Mouse (Mus musculus): ENCODE measurements around the gene Top3a. TPM values are rescaled to one million over a fixed set of nuclear protein-coding genes. Genes with fewer than 3 reads are reported as not detected.

The Top3a gene
- polyA plus RNA-seq, 1 experiment from 2014 or later, result 6.7 TPM

- Histone ChIP-seq H3K4me2 (peak within 1 kb of the TSS; percentile 92), H3K4me3 (replicated peaks) (peak within 1 kb of the TSS; percentile 87), H3K4me1 (replicated peaks) (peaks cover 43% of the 10 kb centered on the region), H3K27ac (peak within 1 kb of the TSS; percentile 89), H3K36me3 (peaks cover 5% of the 10 kb centered on the region; the same call in 1 of the 2 replicates), H3K9me3 (replicated peaks) (no peaks in the 10 kb centered on the region), H3K9ac (peak within 1 kb of the TSS; percentile 91), H3K27me3 (no peaks in the 10 kb centered on the region)
- ATAC-seq (ENCODE audit: low read depth) (peak; percentile 92), DNase-seq (peak; percentile 79)
- under 1% methylated on average over 67 of the region's 73 CpGs for WGBS (ENCODE audit: insufficient replicate concordance)
These were observed 77.6 kb downstream of the Top3a start, which contains the start of gene Llgl1 for GRCm38 (mm10) chr11:60699524-60700075. Llgl1 (plus strand) TSS chr11:60699723.

GRCm38 (mm10) chr11:60698806-60699523 is 78.2 kb downstream of the Top3a start:
- Histone ChIP-seq H3K4me2 (peak overlapping the region; percentile 92), H3K9me3 (replicated peaks) (no peaks in the 10 kb centered on the region), H3K27me3 (no peaks in the 10 kb centered on the region), H3K36me3 (no peaks in the 10 kb centered on the region), H3K4me1 (replicated peaks) (peaks cover 43% of the 10 kb centered on the region), H3K27ac (peak overlapping the region; percentile 66), H3K9ac (peak overlapping the region; percentile 91), H3K4me3 (replicated peaks) (peak overlapping the region; percentile 87)
- DNase-seq, result no peak
- 4% methylated on average over 22 of the region's 22 CpGs for WGBS (ENCODE audit: insufficient replicate concordance)
- peak; percentile 16 for ATAC-seq (ENCODE audit: low read depth)

DNA sequence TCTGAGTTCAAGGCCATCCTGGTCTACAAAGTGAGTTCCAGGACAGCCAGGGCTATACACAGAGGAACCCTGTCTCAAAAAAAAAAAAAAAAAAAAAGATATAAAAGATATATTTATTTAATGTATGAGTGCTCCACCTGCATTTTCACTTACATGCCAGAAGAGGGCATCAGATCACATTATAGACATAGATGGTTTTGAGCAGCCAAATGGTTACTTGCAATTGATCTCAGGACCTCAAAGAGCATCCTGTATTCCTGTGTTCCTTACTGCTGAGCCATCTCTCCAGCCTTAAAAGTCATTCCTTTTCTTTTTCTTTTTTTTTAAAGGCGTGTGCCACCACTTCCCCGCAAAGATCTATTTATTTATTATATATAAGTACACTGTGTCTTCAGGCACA is 79.6 kb downstream of the Top3a start:
- Histone ChIP-seq H3K4me2 (no peak overlapping the region), H3K9ac (no peak overlapping the region), H3K4me3 (replicated peaks) (no peak overlapping the region), H3K4me1 (replicated peaks) (peaks cover 33% of the 10 kb centered on the region), H3K36me3 (no peaks in the 10 kb centered on the region), H3K27me3 (no peaks in the 10 kb centered on the region), H3K9me3 (replicated peaks) (no peaks in the 10 kb centered on the region), H3K27ac (no peak overlapping the region)
- no peak for ATAC-seq (ENCODE audit: low read depth)
- WGBS (ENCODE audit: insufficient replicate concordance), result 50% methylated on average over 2 of the region's 2 CpGs
- DNase-seq, result no peak

- Histone ChIP-seq H3K4me3 (replicated peaks) (no peak overlapping the region), H3K9me3 (replicated peaks) (no peaks in the 10 kb centered on the region), H3K36me3 (no peaks in the 10 kb centered on the region), H3K4me1 (replicated peaks) (peaks cover 23% of the 10 kb centered on the region), H3K9ac (no peak overlapping the region), H3K27ac (no peak overlapping the region), H3K4me2 (no peak overlapping the region), H3K27me3 (no peaks in the 10 kb centered on the region)
- DNase-seq (no peak), ATAC-seq (ENCODE audit: low read depth) (no peak)
- whole genome bisulfite sequencing (ENCODE audit: insufficient replicate concordance), result 46% methylated on average over 1 of the region's 1 CpGs
These were observed 81.0 kb downstream of the Top3a start for GRCm38 (mm10) chr11:60696165-60696564.

Small RNA genes lying within 50 kb of the gene (microRNA-seq; reads per million reads assigned to microRNA genes)
- gene Mir5100, result 5.0 reads per million, percentile 11 among the genes with 10 or more reads in this experiment

Other genes with a start within 250 kb of the Top3a start
- gene Alkbh5, start 241.0 kb downstream of the Top3a start, polyA plus RNA-seq (2015; fragmentation: Nextera tagmentation; extraction: Ambion mirVana), result 23.6 and 25.1 TPM in 2 replicates
- 11.2 and 12.4 TPM in 2 replicates for gene Llgl1, start 77.6 kb downstream of the Top3a start, polyA plus RNA-seq (2015; fragmentation: Nextera tagmentation; extraction: Ambion mirVana)
- gene Flii, start 50.1 kb downstream of the Top3a start, polyA plus RNA-seq (2015; fragmentation: Nextera tagmentation; extraction: Ambion mirVana), result 25.2 and 28.7 TPM in 2 replicates
- 3.0 and 3.6 TPM in 2 replicates for gene Mief2, start 49.0 kb downstream of the Top3a start, polyA plus RNA-seq (2015; fragmentation: Nextera tagmentation; extraction: Ambion mirVana)
- gene Smcr8, start 159 bp upstream of the Top3a start, polyA plus RNA-seq (2015; fragmentation: Nextera tagmentation; extraction: Ambion mirVana), result 2.2 and 3.2 TPM in 2 replicates
- 50.1 and 54.2 TPM in 2 replicates for gene Shmt1, start 34.4 kb upstream of the Top3a start, polyA plus RNA-seq (2015; fragmentation: Nextera tagmentation; extraction: Ambion mirVana)
- gene Dhrs7b, start 53.3 kb upstream of the Top3a start, polyA plus RNA-seq (2015; fragmentation: Nextera tagmentation; extraction: Ambion mirVana), result 25.5 and 28.9 TPM in 2 replicates
- gene Tmem11, start 101.9 kb upstream of the Top3a start, polyA plus RNA-seq (2015; fragmentation: Nextera tagmentation; extraction: Ambion mirVana), result 33.1 and 33.3 TPM in 2 replicates
- 8.6 and 10.5 TPM in 2 replicates for gene Natd1, start 137.4 kb upstream of the Top3a start, polyA plus RNA-seq (2015; fragmentation: Nextera tagmentation; extraction: Ambion mirVana)
- gene Map2k3, start 154.7 kb upstream of the Top3a start, polyA plus RNA-seq (2015; fragmentation: Nextera tagmentation; extraction: Ambion mirVana), result 157 and 164 TPM in 2 replicates
- 0.10 TPM in 1 of 2 replicates, not detected in the other for gene Kcnj12, start 245.2 kb upstream of the Top3a start, polyA plus RNA-seq (2015; fragmentation: Nextera tagmentation; extraction: Ambion mirVana)